Comparison of ENCODE assay signal across 10 mouse cellular contexts in the genomic region with DNA sequence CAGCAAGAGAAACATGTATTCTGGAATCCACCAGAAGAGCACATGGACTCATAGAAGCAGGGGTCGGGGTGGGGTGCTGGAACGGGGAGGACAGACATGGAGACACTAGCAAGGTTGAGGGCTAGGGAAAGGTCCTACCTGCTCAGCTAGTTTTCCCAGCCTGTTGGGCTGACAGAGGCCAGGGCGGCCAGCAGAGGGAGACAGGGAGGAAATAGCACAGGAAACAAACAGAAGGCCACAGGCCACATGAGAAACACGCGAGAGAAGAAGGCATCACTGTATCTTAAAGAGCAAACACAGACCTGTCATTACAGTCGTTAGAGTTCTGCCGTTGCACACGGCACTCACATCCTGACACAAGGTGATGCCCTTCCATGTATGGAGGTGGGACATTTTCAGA. TPM values are rescaled to one million over a fixed set of nuclear protein-coding genes. Genes with fewer than 3 reads are reported as not detected.
DNase-seq lines count a peak whose midpoint lies in the region; ATAC-seq lines count a peak whose summit lies in the region.
"Had no signal": no experiment of that assay in that cellular context is flagged by ENCODE, and none has a peak within 500 bp of the region (broad histone marks: within the 10 kb centered on the region; RNA-seq: fewer than 3 reads in every experiment).

No protein-coding gene starts in this region.

- peaks cover 7% of the 10 kb centered on the region; the same call in 1 of the 2 replicates for H3K4me1 ChIP-seq in heart, embryonic 12.5 days (replicated peaks)
- H3K4me1 ChIP-seq: embryonic facial prominence, embryonic 13.5 days; liver, embryonic 13.5 days had no signal

- no peak overlapping the region for H3K4me2 ChIP-seq in heart, embryonic 12.5 days
- H3K4me2 ChIP-seq: embryonic facial prominence, embryonic 13.5 days; liver, embryonic 13.5 days had no signal

- no peak for ATAC-seq in heart, embryonic 12.5 days (ENCODE audit: insufficient number of reproducible peaks, low FRiP score)
- peak; percentile 72 for ATAC-seq in megakaryocyte, adult 5-6 weeks (ENCODE audit: poor library complexity, severe bottlenecking)

- no peak overlapping the region for H3K27ac ChIP-seq in heart, embryonic 12.5 days (ENCODE audit: poor library complexity, severe bottlenecking)
- H3K27ac ChIP-seq: embryonic facial prominence, embryonic 13.5 days; liver, embryonic 13.5 days had no signal

- no peaks in the 10 kb centered on the region for H3K9me3 ChIP-seq in heart, embryonic 12.5 days (replicated peaks)
- H3K9me3 ChIP-seq: embryonic facial prominence, embryonic 13.5 days; liver, embryonic 13.5 days had no signal

- no peaks in the 10 kb centered on the region for H3K27me3 ChIP-seq in heart, embryonic 12.5 days (replicated peaks)
- H3K27me3 ChIP-seq: embryonic facial prominence, embryonic 13.5 days; liver, embryonic 13.5 days had no signal

- H3K4me3 ChIP-seq in heart, embryonic 12.5 days: no peak overlapping the region
- H3K4me3 ChIP-seq: embryonic facial prominence, embryonic 13.5 days; liver, embryonic 13.5 days had no signal

- peaks cover 94% of the 10 kb centered on the region for H3K36me3 ChIP-seq in heart, embryonic 12.5 days

- no peak overlapping the region for H3K9ac ChIP-seq in heart, embryonic 12.5 days
- H3K9ac ChIP-seq: embryonic facial prominence, embryonic 13.5 days; liver, embryonic 13.5 days had no signal

- WGBS in heart, embryonic 12.5 days: 44% methylated on average over 8 of the region's 8 CpGs

- DNase-seq in heart, postnatal 4 days: peak; percentile 56
- peak; percentile 48 for DNase-seq in B cell, adult 2 months
- DNase-seq in MN1 (ENCODE audit: low spot score): peak; percentile 44
- peak; percentile 10 for DNase-seq in forelimb bud, embryonic 11.5 days (ENCODE audit: low read depth, low spot score)
- DNase-seq in thymus, postnatal 36 days: peak; percentile 58 to 65
- DNase-seq in gastrocnemius, adult 18-20 months (ENCODE audit: low spot score): no peak
- DNase-seq: liver, embryonic 13.5 days had no signal

RNA-seq across cellular contexts. Expression of gene S100b, which starts 17.6 kb away (rescaled TPM):
- total RNA-seq in heart, postnatal 4 days (2021): 1 to 10 TPM; 1.2 to 1.9 TPM
- 0.24 and 0.26 TPM in 2 replicates for polyA plus RNA-seq in heart, embryonic 12.5 days (2016; fragmentation: Nextera tagmentation; extraction: Ambion mirVana)
- 0.14 and 0.47 TPM in 2 replicates for total RNA-seq in megakaryocyte, adult 5-6 weeks (2015)
- total RNA-seq in megakaryocyte, adult 5-6 weeks (2017): 0.11 TPM in 1 of 2 replicates, not detected in the other
- 1 to 10 TPM; 1.2 to 3.5 TPM for total RNA-seq in gastrocnemius, adult 18-20 months (2021)
- polyA plus RNA-seq: liver, embryonic 13.5 days had no signal

RNA-seq across cellular contexts. Expression of gene Prmt2, which starts 33.6 kb away (rescaled TPM):
- 10 to 100 TPM; 23.8 to 26.5 TPM for total RNA-seq in heart, postnatal 4 days (2021)
- 53.4 and 56.0 TPM in 2 replicates for polyA plus RNA-seq in heart, embryonic 12.5 days (2016; fragmentation: Nextera tagmentation; extraction: Ambion mirVana)
- total RNA-seq in megakaryocyte, adult 5-6 weeks (2015): 1.7 and 2.3 TPM in 2 replicates
- 1.3 and 2.0 TPM in 2 replicates for total RNA-seq in megakaryocyte, adult 5-6 weeks (2017)
- total RNA-seq in gastrocnemius, adult 18-20 months (2021): 1 to 10 TPM; 2.7 to 4.2 TPM

Comparison
In these comparisons a context has a peak if more than half of its experiments do, and no peak if none do; other contexts are left out.
1. RNA of gene Prmt2, which starts 33.6 kb away (total RNA-seq): 23.8 to 26.5 TPM in heart, postnatal 4 days; 2.7 to 4.2 TPM in gastrocnemius, adult 18-20 months and 1.3 to 2.3 TPM in megakaryocyte, adult 5-6 weeks; every median in the first group is over 4 times any median in the second.